Mouse (Mus musculus) liver, adult 2 months (tissue): ENCODE data around the gene A630023A22Rik. TPM values are rescaled to one million over a fixed set of nuclear protein-coding genes. Genes with fewer than 3 reads are reported as not detected.
A peak's percentile ranks its signal among the peaks of the same experiment; 100 is the strongest.

Experiments
- DNase-seq: peaks from one replicate; pipeline ENCODE4 v3.0.0-alpha.2; 2011; ENCODE audit warnings: low read depth, low spot score; ENCODE audit errors: extremely low read depth
- H3K27ac ChIP-seq: fragments of 200-500 bp; replicated peaks from 2 replicates; pipeline ENCODE4 v1.5.1; 2012; ENCODE audit warnings: low read depth, mild to moderate bottlenecking, control low read depth, inconsistent platforms, low read length; ENCODE audit not compliant: insufficient read depth
- H3K27me3 ChIP-seq: fragments of 200-500 bp; 2 replicates; pipeline ENCODE4 v1.6.1; 2012; ENCODE audit warnings: mild to moderate bottlenecking, moderate library complexity, low read length, inconsistent platforms; ENCODE audit not compliant: control insufficient read depth, insufficient read depth
- H3K36me3 ChIP-seq: fragments of 200-500 bp; 2 replicates; pipeline ENCODE4 v1.6.1; 2012; ENCODE audit warnings: low read length, inconsistent platforms; ENCODE audit not compliant: control insufficient read depth, insufficient read depth
- H3K4me1 ChIP-seq: fragments of 200-500 bp; 2 replicates; pipeline ENCODE4 v1.6.1; 2011; ENCODE audit warnings: low read length; ENCODE audit not compliant: control insufficient read depth, insufficient read depth
- H3K4me3 ChIP-seq: fragments of 200-500 bp; 2 replicates; pipeline ENCODE4 v1.5.1; 2011; ENCODE audit warnings: low read depth, mild to moderate bottlenecking, control low read depth, low read length, moderate library complexity; ENCODE audit not compliant: insufficient read depth
- H3K79me2 ChIP-seq: fragments of 200-500 bp; 2 replicates; pipeline ENCODE4 v1.6.1; 2012; ENCODE audit warnings: inconsistent platforms, mild to moderate bottlenecking, low read length, moderate library complexity; ENCODE audit not compliant: control insufficient read depth, insufficient read depth
- H3K9ac ChIP-seq: fragments of 200-500 bp; 2 replicates; pipeline ENCODE4 v1.6.1; 2012; ENCODE audit warnings: low read depth, mild to moderate bottlenecking, control low read depth, inconsistent platforms, low read length
- CTCF ChIP-seq: fragments of 200-500 bp; IDR thresholded peaks from 2 replicates; pipeline ENCODE4 v1.5.1; 2011; ENCODE audit warnings: low read depth, low read length, control low read depth
- POLR2A ChIP-seq: fragments of 200-500 bp; IDR thresholded peaks from 2 replicates; pipeline ENCODE4 v1.6.1; 2011; ENCODE audit warnings: low read length, control low read depth; ENCODE audit not compliant: insufficient read depth; ENCODE audit errors: extremely low read depth
- WGBS: fragments of 180-500 bp; shearing (Covaris S2); methylation state at CpG from one replicate; pipeline ENCODE4 v1.1.7; 2018; 5-methylcytosine and 5-hydroxymethylcytosine counted together
- polyA plus RNA-seq: library from polyadenylated mRNA; depleted of rRNA; stranded (reverse); fragments of >200 nt; gene quantifications from 2 replicates; pipeline ENCODE4 v1.2.3, GENCODE M21; 2012
- total RNA-seq: library from RNA; depleted of rRNA; stranded (reverse); fragments of >200 nt; gene quantifications from 2 replicates; pipeline ENCODE4 v1.2.3, GENCODE M21; 2014

Gene A630023A22Rik
- total and polyA plus RNA-seq, 2 experiments = not detected

DNA sequence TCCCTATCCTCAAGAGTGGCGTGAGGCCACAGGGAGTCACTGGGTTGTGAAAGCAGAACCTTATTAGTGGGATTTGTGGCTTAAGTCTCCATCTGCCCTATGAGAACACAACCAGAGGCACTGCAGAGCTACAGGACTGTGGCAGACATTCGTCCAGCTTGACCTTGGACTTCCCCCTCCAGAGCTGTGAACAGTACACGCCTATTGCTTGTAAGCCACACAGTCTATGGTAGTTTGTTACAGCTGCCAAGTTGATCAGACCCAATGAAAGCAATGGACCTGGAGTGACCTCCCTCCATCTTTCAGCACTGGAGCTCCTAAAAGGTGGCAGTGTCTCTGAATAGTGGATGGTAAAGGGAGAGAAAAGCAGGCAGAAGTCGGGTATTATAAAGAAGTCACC, 24.3 kb downstream of the A630023A22Rik start:
- H3K79me2 ChIP-seq = no peaks in the 10 kb centered on the region
- H3K4me3 ChIP-seq = no peak overlapping the region
- DNase-seq = peak; percentile 53
- H3K9ac ChIP-seq = no peak overlapping the region
- H3K27me3 ChIP-seq = no peaks in the 10 kb centered on the region
- no peak overlapping the region for H3K27ac ChIP-seq
- TF ChIP-seq POLR2A (no peak), CTCF (no peak)
- no peaks in the 10 kb centered on the region for H3K36me3 ChIP-seq
- H3K4me1 ChIP-seq = no peaks in the 10 kb centered on the region
- WGBS = 40% methylated on average over 4 of the region's 4 CpGs

GRCm38 (mm10) chr14:34077222-34077621, 25.3 kb downstream of the A630023A22Rik start:
- no peaks in the 10 kb centered on the region for H3K4me1 ChIP-seq
- TF ChIP-seq POLR2A = no peak
- TF ChIP-seq CTCF = no peak
- DNase-seq = no peak
- H3K27me3 ChIP-seq = no peaks in the 10 kb centered on the region
- WGBS = 74% methylated on average over 5 of the region's 5 CpGs
- no peaks in the 10 kb centered on the region for H3K36me3 ChIP-seq
- no peak overlapping the region for H3K9ac ChIP-seq
- no peak overlapping the region for H3K27ac ChIP-seq
- no peak overlapping the region for H3K4me3 ChIP-seq
- H3K79me2 ChIP-seq = no peaks in the 10 kb centered on the region

GRCm38 (mm10) chr14:34075346-34075745, 27.2 kb downstream of the A630023A22Rik start:
- Histone ChIP-seq H3K36me3 (no peaks in the 10 kb centered on the region), H3K27ac (no peak overlapping the region), H3K4me1 (no peaks in the 10 kb centered on the region), H3K9ac (no peak overlapping the region), H3K79me2 (no peaks in the 10 kb centered on the region), H3K27me3 (no peaks in the 10 kb centered on the region), H3K4me3 (no peak overlapping the region)
- WGBS = 60% methylated on average over 4 of the region's 4 CpGs
- TF ChIP-seq POLR2A (no peak), CTCF (no peak)
- no peak for DNase-seq

GRCm38 (mm10) chr14:34071665-34072064, 30.9 kb downstream of the A630023A22Rik start:
- TF ChIP-seq CTCF = no peak
- TF ChIP-seq POLR2A = no peak
- H3K27me3 ChIP-seq = no peaks in the 10 kb centered on the region
- WGBS = 76% methylated on average over 6 of the region's 6 CpGs

GRCm38 (mm10) chr14:34052516-34052915, 50.0 kb downstream of the A630023A22Rik start, which contains the start of gene Antxrl:
TSS of gene Antxrl (plus strand) at chr14:34052707.
- H3K27ac ChIP-seq = no peak within 1 kb of the TSS
- no peak for TF ChIP-seq POLR2A
- TF ChIP-seq CTCF = no peak
- no peak for DNase-seq
- H3K79me2 ChIP-seq = no peaks in the 10 kb centered on the region
- H3K9ac ChIP-seq = no peak within 1 kb of the TSS
- no peak within 1 kb of the TSS for H3K4me3 ChIP-seq
- WGBS = 88% methylated on average over 6 of the region's 6 CpGs
- H3K4me1 ChIP-seq = no peaks in the 10 kb centered on the region
- H3K27me3 ChIP-seq = no peaks in the 10 kb centered on the region
- no peaks in the 10 kb centered on the region for H3K36me3 ChIP-seq

More at GRCm38 (mm10) chr14:34071665-34072064, 30.9 kb downstream of the A630023A22Rik start:
- Histone ChIP-seq H3K79me2 (no peaks in the 10 kb centered on the region), H3K4me3 (no peak overlapping the region), H3K27ac (no peak overlapping the region), H3K36me3 (no peaks in the 10 kb centered on the region), H3K9ac (no peak overlapping the region), H3K4me1 (no peaks in the 10 kb centered on the region)
- DNase-seq = no peak

GRCm38 (mm10) chr14:34050101-34050779, 52.3 kb downstream of the A630023A22Rik start:
- no peaks in the 10 kb centered on the region for H3K4me1 ChIP-seq
- TF ChIP-seq POLR2A (no peak), CTCF (no peak)
- no peaks in the 10 kb centered on the region for H3K79me2 ChIP-seq
- DNase-seq = no peak
- no peak overlapping the region for H3K4me3 ChIP-seq
- no peak overlapping the region for H3K27ac ChIP-seq
- H3K27me3 ChIP-seq = no peaks in the 10 kb centered on the region
- no peak overlapping the region for H3K9ac ChIP-seq
- 74% methylated on average over 5 of the region's 5 CpGs for WGBS
- H3K36me3 ChIP-seq = no peaks in the 10 kb centered on the region
